Mouse (Mus musculus) cerebellum, adult 2 months (tissue): ENCODE measurements around the gene Inpp5f. TPM values are rescaled to one million over a fixed set of nuclear protein-coding genes. Genes with fewer than 3 reads are reported as not detected.

Experiments
- DNase-seq, 2 experiments: peaks; one replicate each; pipeline ENCODE4 v3.0.0; 2021
- H3K27ac ChIP-seq: fragments of 200-500 bp; 2 replicates; pipeline ENCODE4 v1.5.1; 2012; ENCODE audit warnings: low read length, control low read depth, inconsistent platforms; ENCODE audit not compliant: insufficient read depth
- H3K27me3 ChIP-seq: fragments of 200-500 bp; 2 replicates; pipeline ENCODE4 v1.6.1; 2012; ENCODE audit warnings: inconsistent platforms, mild to moderate bottlenecking, low read length, moderate library complexity; ENCODE audit not compliant: control insufficient read depth, insufficient read depth
- H3K4me1 ChIP-seq: fragments of 200-500 bp; 2 replicates; pipeline ENCODE4 v1.6.1; 2011; ENCODE audit warnings: low read length; ENCODE audit not compliant: control insufficient read depth, insufficient read depth
- H3K4me3 ChIP-seq: fragments of 200-500 bp; replicated peaks from 2 replicates; pipeline ENCODE3; 2011; ENCODE audit warnings: mild to moderate bottlenecking, low read depth, low read length, control low read depth; ENCODE audit not compliant: insufficient read depth
- CTCF ChIP-seq: fragments of 200-500 bp; IDR thresholded peaks from 2 replicates; pipeline ENCODE4 v1.5.1; 2011; ENCODE audit warnings: low read depth, mild to moderate bottlenecking, control low read depth, low read length, moderate library complexity, borderline replicate concordance; ENCODE audit not compliant: insufficient read depth
- POLR2A ChIP-seq: fragments of 200-500 bp; IDR thresholded peaks from 2 replicates; pipeline ENCODE4 v1.6.1; 2011; ENCODE audit warnings: low read length, control low read depth, borderline replicate concordance; ENCODE audit not compliant: insufficient read depth
- WGBS: fragments of 180-500 bp; shearing (Covaris S2); methylation state at CpG from one replicate; pipeline ENCODE4 v1.1.7; 2018; 5-methylcytosine and 5-hydroxymethylcytosine counted together
- polyA plus RNA-seq: library from polyadenylated mRNA; depleted of rRNA; stranded (reverse); fragments of >200 nt; gene quantifications from 2 replicates; pipeline ENCODE4 v1.2.3, GENCODE M21; 2012; rRNA removed

Inpp5f gene
- polyA plus RNA-seq, 1 experiment, result 104 TPM

DNA sequence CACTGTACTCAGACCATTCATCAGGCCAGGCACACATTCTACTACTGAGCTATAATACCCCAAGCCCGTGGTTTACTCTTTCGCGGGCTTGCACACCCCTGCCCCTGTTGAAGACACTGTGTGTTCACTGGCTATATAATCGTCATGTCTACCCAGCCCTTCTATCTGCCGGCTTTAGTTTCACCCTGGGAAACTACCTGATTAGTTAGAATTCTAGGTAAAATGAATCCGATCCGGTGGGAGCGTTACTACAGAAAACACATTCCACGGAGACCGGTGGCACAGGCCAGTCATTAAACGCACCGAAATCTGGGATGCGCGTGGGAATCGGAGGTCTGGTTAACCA lies 128.0 kb downstream of the Inpp5f start:
- H3K4me3 ChIP-seq, result peak overlapping the region; percentile 76
- peak in 1 of 2 experiments; percentile 13 for DNase-seq
- H3K27me3 ChIP-seq, result no peaks in the 10 kb centered on the region
- H3K27ac ChIP-seq, result no peak overlapping the region
- no peaks in the 10 kb centered on the region; the same call in 1 of the 2 replicates for H3K4me1 ChIP-seq
- 1% methylated on average over 15 of the region's 15 CpGs for WGBS
- TF ChIP-seq CTCF (no peak), POLR2A (no peak)

DNA sequence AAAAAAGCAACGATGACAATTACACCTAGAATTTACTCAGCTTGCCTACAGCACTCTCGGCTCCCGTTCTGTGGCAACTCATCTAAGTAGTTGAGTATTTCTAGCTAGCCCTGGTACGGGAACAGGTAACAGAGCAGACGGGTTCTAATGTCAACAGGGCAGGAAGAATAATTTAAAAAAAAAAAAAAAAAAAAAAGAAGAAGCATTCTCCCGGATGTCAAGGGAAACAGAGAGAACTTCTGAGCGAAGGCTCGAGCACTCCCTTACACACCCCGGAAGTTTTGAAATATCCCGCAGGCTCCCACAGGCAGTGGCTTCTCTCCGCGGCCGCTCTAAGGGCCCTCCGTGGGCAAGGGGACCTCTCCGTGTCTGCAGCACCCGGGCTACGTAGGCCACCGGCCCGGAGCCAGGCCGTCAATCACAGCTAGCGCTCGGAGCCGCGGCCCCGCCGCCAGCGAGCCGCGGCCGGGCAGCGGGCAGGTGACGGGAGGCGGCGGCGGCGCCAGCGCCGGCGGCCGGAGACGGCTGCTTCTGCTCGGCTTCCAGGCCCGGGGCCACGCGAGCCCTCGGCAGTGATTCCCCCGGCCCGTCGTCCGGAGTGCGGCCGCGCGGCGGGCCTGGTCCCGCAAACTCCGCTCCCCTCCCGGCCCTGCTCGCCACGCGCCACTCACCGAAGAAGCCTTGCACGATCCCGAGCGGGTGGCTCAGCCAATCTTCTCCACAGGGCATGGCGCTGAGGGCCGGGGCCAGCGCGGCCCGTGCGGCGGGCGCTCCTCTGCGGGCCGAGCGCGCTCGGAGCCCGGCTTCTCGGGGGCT lies 128.5 kb downstream of the Inpp5f start:
- Histone ChIP-seq H3K27me3 (no peaks in the 10 kb centered on the region), H3K4me1 (no peaks in the 10 kb centered on the region; the same call in 1 of the 2 replicates), H3K4me3 (peak overlapping the region; percentile 76), H3K27ac (peak overlapping the region; percentile 65)
- peak in 1 of 2 experiments; percentile 53 for DNase-seq
- TF ChIP-seq POLR2A, result no peak
- TF ChIP-seq CTCF, result no peak
- WGBS, result under 1% methylated on average over 78 of the region's 80 CpGs

DNA sequence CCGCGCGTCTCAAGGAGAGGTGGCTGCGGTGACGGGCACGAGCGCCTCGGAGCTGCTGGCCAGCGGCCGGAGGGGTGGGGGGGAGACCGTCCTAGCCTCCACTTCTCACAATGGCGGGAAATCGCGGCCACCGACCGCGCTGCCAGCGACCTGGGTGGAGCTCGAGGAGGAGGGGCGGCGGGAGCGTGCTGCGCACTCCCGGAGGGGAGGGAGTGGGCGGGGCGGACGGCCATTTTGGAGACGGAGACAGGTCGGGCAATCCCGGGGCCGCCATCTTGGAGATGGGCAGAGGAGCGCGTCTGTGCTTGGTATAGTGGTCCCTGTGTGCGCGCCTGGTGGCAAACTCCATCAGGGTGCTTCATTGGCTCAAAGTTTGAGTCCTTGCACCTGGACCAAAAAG lies 129.2 kb downstream of the Inpp5f start, which contains the start of gene Mcmbp:
Gene Mcmbp (minus strand): TSS at position 162 of the 400 bp plus-strand sequence.
- TF ChIP-seq CTCF (no peak), POLR2A (peak; percentile 60)
- Histone ChIP-seq H3K4me3 (peak within 1 kb of the TSS; percentile 76), H3K27me3 (no peaks in the 10 kb centered on the region), H3K4me1 (no peaks in the 10 kb centered on the region; the same call in 1 of the 2 replicates), H3K27ac (peak within 1 kb of the TSS; percentile 65)
- peak; percentile 96 to 97 for DNase-seq
- under 1% methylated on average over 32 of the region's 35 CpGs for WGBS

DNA sequence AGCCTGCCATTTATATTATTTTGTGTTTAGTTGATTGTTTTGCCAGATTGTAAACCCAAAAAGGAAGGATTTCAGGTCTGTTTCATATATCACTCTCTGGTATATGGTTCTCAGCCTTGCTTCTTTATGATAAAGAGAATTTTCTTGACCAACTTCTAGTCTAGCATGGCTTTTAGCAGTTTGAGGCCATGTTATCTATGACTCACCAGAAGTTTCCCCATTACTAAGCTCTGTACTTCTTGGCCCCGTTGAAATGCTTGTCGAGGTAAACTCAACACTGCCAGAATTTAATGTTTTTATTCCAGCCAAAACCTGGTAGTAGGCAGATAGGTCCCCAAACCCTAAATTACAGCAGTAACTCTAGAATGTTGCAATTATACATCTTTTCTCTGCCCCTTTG lies 132.8 kb downstream of the Inpp5f start:
- no peak for DNase-seq
- no peaks in the 10 kb centered on the region for H3K27me3 ChIP-seq
- peaks cover 6% of the 10 kb centered on the region for H3K4me1 ChIP-seq
- 64% methylated on average over 2 of the region's 2 CpGs for WGBS
- H3K27ac ChIP-seq, result no peak overlapping the region
- H3K4me3 ChIP-seq, result no peak overlapping the region
- TF ChIP-seq CTCF (no peak), POLR2A (no peak)

DNA sequence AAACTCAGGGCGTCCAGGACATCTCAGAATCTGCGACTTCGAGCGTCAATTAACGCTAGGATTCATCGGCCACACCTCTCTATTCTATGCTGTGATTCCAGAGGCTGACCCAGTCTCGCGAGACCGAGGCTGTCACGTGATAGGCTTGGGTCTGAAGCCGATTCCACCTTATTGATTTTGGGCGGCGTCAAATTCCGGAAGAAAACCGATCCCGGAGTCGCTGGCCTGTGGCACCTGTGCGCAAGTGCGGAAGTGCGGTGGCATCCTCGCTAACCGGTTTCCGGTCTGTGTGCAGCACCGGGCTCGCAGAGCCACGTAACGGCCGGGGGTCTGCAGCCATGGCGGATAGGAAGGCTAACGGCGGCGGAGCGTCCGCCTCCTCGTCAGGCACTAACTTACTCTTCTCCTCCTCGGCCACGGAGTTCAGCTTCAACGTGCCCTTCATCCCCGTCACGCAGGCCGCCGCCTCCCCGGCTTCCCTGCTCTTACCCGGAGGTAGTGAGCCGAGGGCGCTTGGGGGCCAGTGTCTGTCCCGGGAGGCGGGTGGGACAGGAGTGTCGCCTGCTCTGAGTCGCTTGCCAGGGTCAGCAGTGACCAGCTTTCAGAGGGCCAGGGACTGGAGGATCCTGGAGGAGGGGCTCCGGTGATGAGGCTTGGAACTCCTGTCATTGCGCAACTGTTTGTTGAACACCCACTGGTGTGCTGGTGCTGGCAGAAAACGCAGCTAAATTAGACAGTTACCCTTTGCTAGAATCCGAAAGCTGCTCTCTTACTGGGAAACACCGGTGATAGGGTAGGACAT lies 133.8 kb downstream of the Inpp5f start, which contains the start of gene Sec23ip:
Gene Sec23ip (plus strand): TSS at position 260 of the 802 bp plus-strand sequence.
- Histone ChIP-seq H3K27me3 (no peaks in the 10 kb centered on the region), H3K4me1 (peaks cover 6% of the 10 kb centered on the region), H3K27ac (peak within 1 kb of the TSS; percentile 18; the same call in 1 of the 2 replicates), H3K4me3 (peak within 1 kb of the TSS; percentile 80)
- peak; percentile 98 to 99 for DNase-seq
- no peak for TF ChIP-seq CTCF
- TF ChIP-seq POLR2A, result peak; percentile 96
- under 1% methylated on average over 55 of the region's 55 CpGs for WGBS

Other genes starting within 250 kb of the Inpp5f start
- gene Rgs10, start 192.6 kb upstream of the Inpp5f start, polyA plus RNA-seq, result 68.2 and 73.0 TPM in 2 replicates
- gene Tial1, start 149.6 kb upstream of the Inpp5f start, polyA plus RNA-seq, result 134 and 136 TPM in 2 replicates
- 17.3 and 19.0 TPM in 2 replicates for gene Bag3, start 87.7 kb upstream of the Inpp5f start, polyA plus RNA-seq
- 20.5 and 22.6 TPM in 2 replicates for gene Mcmbp, start 129.2 kb downstream of the Inpp5f start, polyA plus RNA-seq
- gene Sec23ip, start 133.6 kb downstream of the Inpp5f start, polyA plus RNA-seq, result 18.2 and 21.7 TPM in 2 replicates